Mouse (Mus musculus) ovary, adult 10 weeks (tissue): Measurements from ENCODE around the gene Ppm1l. TPM values are rescaled to one million over a fixed set of nuclear protein-coding genes. Genes with fewer than 3 reads are reported as not detected.

Experiments
- polyA plus RNA-seq: library from polyadenylated mRNA; stranded (reverse); fragments of 350-450 nt; fragmentation: Illumina TruSeq; extraction: RNeasy Lipid Tissue Mini Kit (QIAGEN cat#74804); gene quantifications from one replicate; pipeline ENCODE4 v1.2.3, GENCODE M21; 2014

Gene Ppm1l
- polyA plus RNA-seq = 39.7 TPM

GRCm38 (mm10) chr3:69316391-69317195 is at the start of gene Ppm1l:
Gene Ppm1l, plus strand, starts transcription at chr3:69316861.

GRCm38 (mm10) chr3:69598261-69599165 is 281.9 kb downstream of the Ppm1l start, which contains the start of gene B3galnt1:
Gene B3galnt1, minus strand, starts transcription at chr3:69598960.

Other genes starting within 250 kb of the Ppm1l start
- 222 TPM for gene Kpna4, start 189.7 kb upstream of the Ppm1l start, polyA plus RNA-seq
- gene Arl14, start 94.4 kb upstream of the Ppm1l start, polyA plus RNA-seq = 0.66 TPM